Mouse (Mus musculus) forebrain, embryonic 10.5 days (tissue): Measurements from ENCODE around the gene Rabgef1. TPM values are rescaled to one million over a fixed set of nuclear protein-coding genes. Genes with fewer than 3 reads are reported as not detected.
"Not testable (repeated sequence)": the region's sequence is repeated elsewhere in the genome, so short reads cannot be mapped to it uniquely, and the experiment has no call there.

Source experiments
- DNase-seq: peaks from one replicate; pipeline ENCODE4 v3.0.0-alpha.2; 2017; ENCODE audit warnings: low spot score; ENCODE audit errors: extremely low spot score
- H3K27ac ChIP-seq: fragments of 300-500 bp; sonication (generic); 2 replicates; pipeline ENCODE4 v1.5.1; 2016; ENCODE audit warnings: mild to moderate bottlenecking
- H3K27me3 ChIP-seq: fragments of 300-500 bp; sonication (generic); 2 replicates; pipeline ENCODE4 v1.6.1; 2016; ENCODE audit warnings: mild to moderate bottlenecking; ENCODE audit not compliant: poor library complexity, severe bottlenecking
- H3K36me3 ChIP-seq: fragments of 300-500 bp; sonication (generic); replicated peaks from 2 replicates; pipeline ENCODE4 v1.6.1; 2016; ENCODE audit warnings: mild to moderate bottlenecking, moderate library complexity
- H3K4me1 ChIP-seq: fragments of 300-500 bp; sonication (generic); 2 replicates; pipeline ENCODE4 v1.6.1; 2016
- H3K4me3 ChIP-seq: fragments of 300-500 bp; sonication (generic); 2 replicates; pipeline ENCODE4 v1.5.1; 2016; ENCODE audit warnings: mild to moderate bottlenecking, moderate library complexity
- H3K9me3 ChIP-seq: fragments of 300-500 bp; sonication (generic); 2 replicates; pipeline ENCODE4 v1.6.1; 2016; ENCODE audit warnings: mild to moderate bottlenecking, moderate library complexity
- WGBS: fragments of 180-500 bp; shearing (Covaris S2); methylation state at CpG from one replicate; pipeline ENCODE4 v1.1.7; 2016; 5-methylcytosine and 5-hydroxymethylcytosine counted together
- polyA plus RNA-seq: library from polyadenylated mRNA; unstranded; fragments of >200 nt; fragmentation: Nextera tagmentation; extraction: Ambion mirVana; gene quantifications from 2 replicates; pipeline ENCODE4 v1.2.1, GENCODE M21; 2016

Rabgef1 gene
- polyA plus RNA-seq, 1 experiment from 2014 or later = 23.3 TPM

- no peak for DNase-seq
- H3K27ac ChIP-seq = no peak overlapping the region
- H3K4me3 ChIP-seq = no peak overlapping the region
- 96% methylated on average over 3 of the region's 3 CpGs for WGBS
- no peaks in the 10 kb centered on the region for H3K27me3 ChIP-seq
- H3K9me3 ChIP-seq = no peaks in the 10 kb centered on the region
- peaks cover 16% of the 10 kb centered on the region for H3K4me1 ChIP-seq
- H3K36me3 ChIP-seq = peaks cover 49% of the 10 kb centered on the region
Observed at GRCm38 (mm10) chr5:130226790-130227189, 55.2 kb downstream of the Rabgef1 start.

- no peak for DNase-seq
- H3K27ac ChIP-seq = no peak overlapping the region
- H3K27me3 ChIP-seq = no peaks in the 10 kb centered on the region
- no peaks in the 10 kb centered on the region for H3K9me3 ChIP-seq
- H3K36me3 ChIP-seq = peaks cover 62% of the 10 kb centered on the region
- H3K4me1 ChIP-seq = peaks cover 11% of the 10 kb centered on the region
- WGBS = 94% methylated on average over 4 of the region's 4 CpGs
- no peak overlapping the region for H3K4me3 ChIP-seq
Observed at GRCm38 (mm10) chr5:130228120-130228519, 56.5 kb downstream of the Rabgef1 start.

GRCm38 (mm10) chr5:130236302-130236701 lies 64.7 kb downstream of the Rabgef1 start:
- Histone ChIP-seq H3K4me1 (no peaks in the 10 kb centered on the region), H3K27me3 (no peaks in the 10 kb centered on the region), H3K9me3 (no peaks in the 10 kb centered on the region), H3K36me3 (peaks cover 100% of the 10 kb centered on the region), H3K27ac (no peak overlapping the region), H3K4me3 (no peak overlapping the region)
- WGBS = 96% methylated on average over 8 of the region's 8 CpGs
- DNase-seq = no peak

GRCm38 (mm10) chr5:130239236-130239635 lies 67.6 kb downstream of the Rabgef1 start:
- Histone ChIP-seq H3K4me1 (no peaks in the 10 kb centered on the region), H3K36me3 (peaks cover 100% of the 10 kb centered on the region), H3K27ac (no peak overlapping the region), H3K9me3 (no peaks in the 10 kb centered on the region), H3K27me3 (no peaks in the 10 kb centered on the region), H3K4me3 (no peak overlapping the region)
- WGBS = 87% methylated on average over 7 of the region's 7 CpGs
- no peak for DNase-seq

- H3K9me3 ChIP-seq = no peaks in the 10 kb centered on the region
- H3K36me3 ChIP-seq = peaks cover 100% of the 10 kb centered on the region
- no peak for DNase-seq
- 96% methylated on average over 2 of the region's 2 CpGs for WGBS
- no peak overlapping the region for H3K27ac ChIP-seq
- H3K4me1 ChIP-seq = no peaks in the 10 kb centered on the region
- H3K4me3 ChIP-seq = no peak overlapping the region
- H3K27me3 ChIP-seq = no peaks in the 10 kb centered on the region
Observed at GRCm38 (mm10) chr5:130239856-130240255, 68.3 kb downstream of the Rabgef1 start.

GRCm38 (mm10) chr5:130241426-130241825 lies 69.8 kb downstream of the Rabgef1 start:
- H3K9me3 ChIP-seq = no peaks in the 10 kb centered on the region
- H3K36me3 ChIP-seq = peaks cover 100% of the 10 kb centered on the region
- 94% methylated on average over 12 of the region's 12 CpGs for WGBS

GRCm38 (mm10) chr5:130247823-130248222 lies 76.2 kb downstream of the Rabgef1 start:
- WGBS = 91% methylated on average over 5 of the region's 5 CpGs
- Histone ChIP-seq H3K4me1 (no peaks in the 10 kb centered on the region), H3K4me3 (no peak overlapping the region), H3K27me3 (no peaks in the 10 kb centered on the region), H3K27ac (no peak overlapping the region), H3K9me3 (no peaks in the 10 kb centered on the region), H3K36me3 (peaks cover 100% of the 10 kb centered on the region)
- DNase-seq = no peak

More at GRCm38 (mm10) chr5:130241426-130241825, 69.8 kb downstream of the Rabgef1 start:
- no peak for DNase-seq
- H3K27ac ChIP-seq = no peak overlapping the region
- H3K4me3 ChIP-seq = no peak overlapping the region
- H3K4me1 ChIP-seq = no peaks in the 10 kb centered on the region
- H3K27me3 ChIP-seq = no peaks in the 10 kb centered on the region

- Histone ChIP-seq H3K4me1 (peaks cover 27% of the 10 kb centered on the region), H3K36me3 (peaks cover 53% of the 10 kb centered on the region), H3K27ac (peak overlapping the region; percentile 91), H3K4me3 (peak overlapping the region; percentile 80), H3K27me3 (no peaks in the 10 kb centered on the region), H3K9me3 (no peaks in the 10 kb centered on the region)
- WGBS = 26% methylated on average over 19 of the region's 19 CpGs
- DNase-seq = no peak
Observed at GRCm38 (mm10) chr5:130254164-130255016, 82.8 kb downstream of the Rabgef1 start.

GRCm38 (mm10) chr5:130255017-130255720 lies 83.6 kb downstream of the Rabgef1 start, which contains the start of the genes Sbds and Tyw1:
Sbds (minus strand) TSS chr5:130255530.
Tyw1 (plus strand) TSS chr5:130255619.
- Histone ChIP-seq H3K4me3 (peak within 1 kb of the TSS; percentile 80), H3K36me3 (peaks cover 52% of the 10 kb centered on the region), H3K27ac (peak within 1 kb of the TSS; percentile 91), H3K27me3 (no peaks in the 10 kb centered on the region), H3K4me1 (peaks cover 27% of the 10 kb centered on the region), H3K9me3 (no peaks in the 10 kb centered on the region)
- DNase-seq = peak; percentile 97
- under 1% methylated on average over 52 of the region's 52 CpGs for WGBS

GRCm38 (mm10) chr5:130255799-130256525 lies 84.4 kb downstream of the Rabgef1 start:
- H3K27me3 ChIP-seq, H3K9me3 ChIP-seq: not testable (repeated sequence)
- Histone ChIP-seq H3K4me1 (peaks cover 27% of the 10 kb centered on the region), H3K36me3 (peaks cover 46% of the 10 kb centered on the region), H3K27ac (peak overlapping the region; percentile 89), H3K4me3 (peak overlapping the region; percentile 80)
- DNase-seq = peak; percentile 21
- 36% methylated on average over 20 of the region's 20 CpGs for WGBS

GRCm38 (mm10) chr5:130256678-130257271 lies 85.2 kb downstream of the Rabgef1 start:
- Histone ChIP-seq H3K4me3 (peak overlapping the region; percentile 80), H3K27ac (peak overlapping the region; percentile 89), H3K4me1 (peaks cover 27% of the 10 kb centered on the region), H3K27me3 (no peaks in the 10 kb centered on the region), H3K9me3 (no peaks in the 10 kb centered on the region), H3K36me3 (peaks cover 40% of the 10 kb centered on the region)
- WGBS = under 1% methylated on average over 25 of the region's 25 CpGs
- peak; percentile 91 for DNase-seq

GRCm38 (mm10) chr5:130257303-130257702 lies 85.7 kb downstream of the Rabgef1 start:
- Histone ChIP-seq H3K36me3 (peaks cover 38% of the 10 kb centered on the region), H3K4me3 (peak overlapping the region; percentile 80), H3K27me3 (no peaks in the 10 kb centered on the region), H3K4me1 (peaks cover 27% of the 10 kb centered on the region), H3K9me3 (no peaks in the 10 kb centered on the region), H3K27ac (peak overlapping the region; percentile 89)
- DNase-seq = no peak
- WGBS = 9% methylated on average over 8 of the region's 8 CpGs
